Mouse (Mus musculus) limb, embryonic 13.5 days (tissue): Measurements from ENCODE around the gene Nsmf. TPM values are rescaled to one million over a fixed set of nuclear protein-coding genes. Genes with fewer than 3 reads are reported as not detected.

Experiments
- microRNA-seq: library from miRNA; unstranded; fragments of <30 nt; microRNA quantifications from one replicate; pipeline ENCODE4, GENCODE M21; 2016
- polyA plus RNA-seq: library from polyadenylated mRNA; unstranded; fragments of >200 nt; fragmentation: Nextera tagmentation; extraction: Ambion mirVana; gene quantifications from 2 replicates; pipeline ENCODE4 v1.2.1, GENCODE M21; 2015

Nsmf gene
- polyA plus RNA-seq, 1 experiment from 2014 or later = 82.9 TPM

Small RNA genes within 50 kb of the gene (microRNA-seq; reads per million reads assigned to microRNA genes)
- gene Gm24328 = not detected
- not detected for gene Mir7664

Other genes with a start within 250 kb of the Nsmf start
- 119 and 122 TPM in 2 replicates for gene Ehmt1, start 134.7 kb upstream of the Nsmf start, polyA plus RNA-seq
- gene Arrdc1, start 119.1 kb upstream of the Nsmf start, polyA plus RNA-seq = 28.0 and 28.9 TPM in 2 replicates
- gene Zmynd19, start 104.6 kb upstream of the Nsmf start, polyA plus RNA-seq = 17.6 and 19.8 TPM in 2 replicates
- gene Dph7, start 92.0 kb upstream of the Nsmf start, polyA plus RNA-seq = 34.4 and 36.3 TPM in 2 replicates
- gene Mrpl41, start 79.3 kb upstream of the Nsmf start, polyA plus RNA-seq = 132 and 139 TPM in 2 replicates
- 7.4 and 7.5 TPM in 2 replicates for gene Pnpla7, start 78.3 kb upstream of the Nsmf start, polyA plus RNA-seq
- gene Entpd8, start 25.9 kb downstream of the Nsmf start, polyA plus RNA-seq = not detected in 2 replicates
- gene Noxa1, start 40.8 kb downstream of the Nsmf start, polyA plus RNA-seq = 0.11 TPM in 1 of 2 replicates, not detected in the other
- 12.6 and 15.3 TPM in 2 replicates for gene Nrarp, start 126.4 kb downstream of the Nsmf start, polyA plus RNA-seq
- 4.1 and 4.8 TPM in 2 replicates for gene Tor4a, start 142.5 kb downstream of the Nsmf start, polyA plus RNA-seq
- gene Nelfb, start 157.1 kb downstream of the Nsmf start, polyA plus RNA-seq = 122 and 124 TPM in 2 replicates
- gene Stpg3, start 160.3 kb downstream of the Nsmf start, polyA plus RNA-seq = 0.11 TPM in 1 of 2 replicates, not detected in the other
- gene Fam166a, start 164.4 kb downstream of the Nsmf start, polyA plus RNA-seq = not detected in 2 replicates
- gene Tubb4b, start 170.3 kb downstream of the Nsmf start, polyA plus RNA-seq = 423 and 425 TPM in 2 replicates
- not detected in 2 replicates for gene Slc34a3, start 180.0 kb downstream of the Nsmf start, polyA plus RNA-seq
- not detected in 2 replicates for gene Rnf224, start 182.4 kb downstream of the Nsmf start, polyA plus RNA-seq
- gene Rnf208, start 187.9 kb downstream of the Nsmf start, polyA plus RNA-seq = 8.6 and 9.2 TPM in 2 replicates
- gene Cysrt1, start 188.1 kb downstream of the Nsmf start, polyA plus RNA-seq = not detected in 2 replicates
- 4.4 and 6.0 TPM in 2 replicates for gene AL732309.1, start 192.5 kb downstream of the Nsmf start, polyA plus RNA-seq
- 23.6 and 24.2 TPM in 2 replicates for gene Tmem203, start 201.1 kb downstream of the Nsmf start, polyA plus RNA-seq
- gene Tprn, start 208.3 kb downstream of the Nsmf start, polyA plus RNA-seq = 7.2 and 8.2 TPM in 2 replicates
- gene Ssna1, start 218.1 kb downstream of the Nsmf start, polyA plus RNA-seq = 231 and 234 TPM in 2 replicates
- gene Anapc2, start 218.1 kb downstream of the Nsmf start, polyA plus RNA-seq = 150 and 154 TPM in 2 replicates
- not detected in 2 replicates for gene Tmem210, start 233.8 kb downstream of the Nsmf start, polyA plus RNA-seq
- gene Lrrc26, start 235.6 kb downstream of the Nsmf start, polyA plus RNA-seq = not detected in 2 replicates